Mouse (Mus musculus) heart, postnatal 4 days (tissue): Measurements from ENCODE around the gene Necab2. TPM values are rescaled to one million over a fixed set of nuclear protein-coding genes. Genes with fewer than 3 reads are reported as not detected.

Source experiments
- DNase-seq: peaks from one replicate; pipeline ENCODE4 v3.0.0; 2021
- total RNA-seq, 2 experiments: library from RNA; stranded (reverse); gene quantifications; 2 replicates each; pipeline ENCODE4 v1.2.3; 2021

Necab2 gene
- total RNA-seq: under 1 TPM in 1 of 2 experiments, not detected in 1; 0.23 TPM

DNA sequence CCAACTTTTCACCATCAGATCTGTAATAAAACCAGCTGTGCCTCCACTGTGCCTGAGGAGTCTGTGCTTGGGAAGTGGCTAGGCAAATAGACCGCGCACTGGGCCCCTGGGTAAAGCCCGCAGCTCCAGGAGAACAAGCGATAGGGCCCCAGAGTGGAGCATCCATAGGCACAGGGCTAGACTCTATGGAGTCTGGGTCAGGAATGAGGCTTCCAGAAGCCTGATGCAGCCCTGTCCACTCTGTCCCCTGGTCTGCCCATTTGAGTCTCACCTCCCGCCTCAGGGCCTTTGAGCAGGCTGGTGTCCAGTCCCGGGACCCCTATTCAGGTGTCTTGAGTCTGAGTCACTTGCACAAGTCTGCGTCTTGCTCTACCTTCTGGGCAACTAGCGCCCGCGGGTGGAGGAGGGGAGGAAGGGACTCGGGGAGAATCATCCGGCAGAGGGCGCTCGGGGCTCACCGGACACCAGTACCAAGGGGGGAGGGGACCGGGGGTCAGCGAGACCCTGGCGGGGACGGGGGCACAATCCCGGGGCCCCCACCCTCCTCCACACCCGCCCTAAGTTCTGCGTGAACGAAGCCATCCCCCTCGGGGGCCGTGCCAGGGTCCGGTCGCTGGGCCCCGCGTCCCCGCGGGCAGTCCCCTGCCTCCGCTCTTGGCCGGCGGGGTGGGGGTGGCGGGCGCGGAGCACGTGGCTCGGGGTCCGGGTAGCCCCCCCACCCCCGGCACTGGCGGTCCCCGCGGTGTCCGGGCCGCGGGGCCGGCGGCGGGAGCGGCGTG, at the start of gene Necab2:
Necab2 (plus strand) TSS at position 509 of the 779 bp plus-strand sequence.
- peak; percentile 89 for DNase-seq

DNA sequence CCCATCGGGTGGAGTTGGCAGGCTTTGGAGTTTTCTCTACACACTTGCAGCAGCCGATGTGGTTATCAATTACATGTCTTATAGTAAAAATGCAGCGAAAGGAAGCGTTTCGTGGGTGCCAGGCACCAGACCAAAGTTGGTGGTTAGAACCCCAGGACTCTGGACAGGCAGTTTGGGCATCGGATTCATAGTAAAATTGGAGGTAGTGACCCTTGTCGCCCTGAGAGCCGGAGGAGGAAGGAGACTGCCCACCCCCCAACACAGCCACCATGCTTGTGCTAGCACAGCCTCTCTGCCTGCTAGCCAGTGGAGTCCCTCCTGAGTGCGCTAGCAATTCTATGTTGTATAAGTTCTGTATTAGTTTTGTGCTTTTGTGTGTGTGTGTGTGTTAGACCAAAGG, 48.0 kb upstream of the Necab2 start:
- DNase-seq: no peak

DNA sequence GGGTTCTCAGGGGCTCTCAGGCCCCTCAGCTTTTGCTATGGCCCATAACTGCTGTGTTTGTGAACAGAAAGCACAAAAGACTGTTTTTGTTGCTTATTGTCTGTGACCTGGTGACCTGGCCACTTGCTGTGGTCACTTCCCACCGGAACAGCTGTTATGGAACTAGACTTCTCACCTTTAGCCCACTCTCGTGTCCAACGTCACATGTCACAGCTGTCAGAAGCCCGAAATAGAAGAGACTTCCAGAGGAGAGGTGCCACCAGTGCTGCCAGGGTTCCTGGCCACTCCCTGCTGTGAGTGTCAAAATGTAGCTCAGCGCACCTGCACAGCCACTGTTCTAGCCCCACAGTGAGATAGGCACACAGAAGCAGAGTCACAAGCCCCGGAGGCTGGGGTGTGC, 47.3 kb upstream of the Necab2 start:
- peak; percentile 68 for DNase-seq

DNA sequence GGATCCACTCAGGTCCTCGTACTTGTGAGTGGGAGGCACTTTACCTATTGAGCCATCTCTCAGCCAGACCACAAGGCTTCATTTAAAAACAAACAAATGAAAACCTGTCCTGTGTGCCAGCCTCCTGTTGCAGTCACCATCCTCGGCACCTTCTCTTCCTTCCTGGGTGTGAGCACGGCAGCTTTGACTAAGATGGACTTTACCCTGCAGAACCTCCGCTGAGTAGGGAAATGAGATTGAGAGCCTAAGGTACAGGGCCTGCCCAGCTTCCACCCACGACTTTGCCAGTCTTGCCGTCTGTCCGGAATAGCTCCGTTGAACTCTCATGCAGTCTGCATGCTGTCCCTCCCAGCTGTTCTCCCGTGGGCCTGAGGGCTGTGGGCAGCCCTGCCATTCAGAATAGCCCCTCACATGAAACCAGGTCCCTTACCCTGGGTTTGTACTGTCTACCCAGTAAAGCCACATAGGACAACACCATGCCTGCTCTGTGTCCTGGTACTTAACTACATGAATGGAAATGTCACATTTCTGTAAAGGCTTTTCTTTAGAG, 46.3 kb upstream of the Necab2 start:
- DNase-seq: no peak

DNA sequence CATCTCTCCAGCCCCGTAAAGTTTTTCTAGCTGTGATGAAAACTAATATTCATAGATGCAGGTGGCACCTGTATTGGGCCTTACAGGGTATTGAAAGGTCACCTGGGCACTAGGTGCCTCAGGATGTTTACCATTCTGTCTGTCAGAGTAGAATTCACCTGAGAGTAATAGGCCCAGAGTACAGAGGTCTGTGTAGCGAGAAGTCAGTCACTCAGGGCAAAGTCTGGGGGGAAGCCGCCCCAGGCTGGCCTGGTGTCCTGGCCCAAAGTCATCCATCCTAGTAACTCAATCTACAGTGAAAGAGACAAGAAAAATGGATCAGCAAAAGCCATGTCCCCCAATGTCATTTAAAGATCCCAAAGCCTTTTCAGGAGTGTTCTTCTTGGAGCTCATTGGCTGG, 45.6 kb upstream of the Necab2 start:
- no peak for DNase-seq

DNA sequence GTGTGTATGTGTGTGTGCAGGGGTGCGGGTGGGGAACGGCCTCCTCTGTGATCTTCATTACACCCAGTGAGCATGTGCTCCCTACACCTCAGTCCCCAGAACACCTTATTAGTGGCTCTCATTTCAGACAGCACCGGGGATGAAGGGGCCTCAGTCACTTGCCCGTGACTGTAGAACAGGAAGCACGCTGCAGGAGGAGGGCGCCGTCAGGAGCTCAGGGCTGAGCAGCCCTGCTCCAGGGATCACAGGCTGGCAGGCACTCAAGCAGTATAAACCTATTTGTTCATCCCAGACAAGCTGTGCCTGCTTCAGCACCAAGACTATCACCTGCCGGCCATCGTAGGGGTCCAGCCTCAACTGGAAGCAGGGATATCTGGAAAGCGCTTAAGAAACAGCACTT, 42.6 kb upstream of the Necab2 start:
- DNase-seq: no peak

DNA sequence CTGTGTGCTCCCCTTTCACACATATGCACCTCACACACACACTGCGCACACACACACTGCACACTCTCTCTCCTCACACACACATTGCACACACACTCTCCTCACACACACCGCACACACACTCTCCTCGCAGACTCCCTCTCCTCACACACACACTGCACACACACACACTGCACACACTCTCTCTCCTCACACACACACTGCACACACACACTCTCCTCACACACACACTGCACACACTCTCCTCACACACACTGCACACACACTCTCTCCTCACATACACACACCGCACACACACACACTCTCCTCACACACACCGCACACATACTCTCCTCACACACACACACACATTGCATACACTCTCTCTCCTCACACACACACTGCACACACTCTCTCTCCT, 41.9 kb upstream of the Necab2 start:
- DNase-seq: no peak

DNA sequence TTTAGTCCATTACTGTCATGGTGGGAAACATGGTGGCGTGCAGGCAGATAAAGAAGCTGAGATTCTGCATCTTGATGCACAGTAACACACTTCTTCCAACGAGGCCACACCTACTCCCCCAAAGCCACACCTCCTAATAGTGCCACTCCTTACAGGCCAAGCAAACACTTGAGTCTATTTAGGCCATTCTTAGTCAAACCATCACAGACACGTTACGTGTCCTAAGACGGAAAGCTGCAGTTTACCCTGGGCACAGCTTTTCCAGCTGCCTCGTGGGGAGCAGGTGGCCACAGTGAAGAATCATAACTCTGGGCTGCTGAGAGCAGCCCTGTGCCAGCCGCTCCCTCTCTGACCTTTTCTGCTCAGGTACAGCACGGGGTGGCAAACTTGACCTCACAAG, 38.2 kb upstream of the Necab2 start:
- no peak for DNase-seq

DNA sequence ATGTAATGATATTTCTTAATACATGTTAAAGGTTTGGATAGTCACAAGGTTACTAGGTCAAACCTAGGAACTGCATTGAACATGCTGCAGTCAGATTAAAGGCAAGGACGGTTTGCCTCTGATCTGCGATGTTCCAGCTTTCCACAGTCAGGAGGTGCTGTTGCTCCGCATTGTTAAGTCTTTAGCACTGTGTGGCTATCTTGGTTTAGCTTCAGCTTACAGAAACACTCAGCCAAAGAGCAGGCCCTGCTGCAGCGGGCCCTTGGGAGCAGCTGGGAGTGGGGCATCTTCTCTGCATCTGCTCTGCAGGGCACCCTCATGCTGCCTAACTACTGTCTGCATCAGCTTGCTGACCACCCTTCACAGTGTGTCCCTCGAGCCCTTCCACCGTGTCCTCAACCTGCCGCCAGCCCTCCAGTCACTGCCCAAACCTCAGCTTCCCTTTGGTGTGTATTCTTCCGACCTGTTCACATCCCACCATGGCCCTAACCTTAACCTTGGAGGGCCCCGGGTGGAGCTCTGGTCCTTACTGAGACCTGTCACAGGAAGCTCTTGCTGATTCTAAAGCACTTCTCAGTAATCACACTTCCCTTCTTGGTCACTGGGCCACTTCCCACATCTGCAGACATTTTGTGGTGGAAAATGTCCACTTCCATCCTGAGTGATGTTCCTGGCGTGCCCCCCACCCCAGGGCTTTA, 34.3 kb upstream of the Necab2 start:
- no peak for DNase-seq

DNA sequence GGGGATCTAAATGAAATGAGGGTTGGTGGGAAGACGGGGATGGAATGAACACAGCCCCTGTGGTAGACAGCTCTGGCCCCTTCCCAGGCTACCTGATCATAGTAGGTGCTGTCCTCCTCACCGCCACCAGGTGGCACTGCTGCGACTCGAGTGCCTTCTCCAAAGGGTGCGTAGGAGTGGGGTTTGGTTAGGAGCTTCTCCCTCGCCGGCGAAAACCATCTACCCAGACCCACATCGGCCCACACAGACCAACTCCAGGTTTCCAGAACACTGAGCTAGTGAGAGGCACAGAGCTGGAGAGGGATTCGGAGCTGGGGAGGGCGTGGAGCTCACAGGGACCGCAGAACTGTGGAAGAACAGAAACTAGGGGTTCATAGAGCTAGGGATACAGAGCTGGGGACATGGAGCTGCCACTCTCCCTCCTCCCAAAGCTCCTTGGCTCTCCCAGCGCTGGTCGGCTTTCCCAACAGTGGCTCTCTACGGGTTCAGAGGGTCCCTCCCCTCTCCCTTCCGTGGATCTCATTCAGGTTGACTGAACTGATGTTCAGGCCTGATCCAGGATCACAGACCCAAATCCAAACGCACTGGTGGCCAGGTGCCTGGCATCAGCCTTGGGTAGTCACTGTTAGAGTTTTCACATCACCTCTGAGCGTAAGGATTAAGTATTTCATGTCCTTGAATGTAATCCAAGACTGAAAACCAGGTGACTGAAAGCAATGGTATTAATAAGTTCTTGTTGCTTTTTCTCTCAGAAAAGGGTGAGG, 33.6 kb upstream of the Necab2 start:
- peak; percentile 84 for DNase-seq

DNA sequence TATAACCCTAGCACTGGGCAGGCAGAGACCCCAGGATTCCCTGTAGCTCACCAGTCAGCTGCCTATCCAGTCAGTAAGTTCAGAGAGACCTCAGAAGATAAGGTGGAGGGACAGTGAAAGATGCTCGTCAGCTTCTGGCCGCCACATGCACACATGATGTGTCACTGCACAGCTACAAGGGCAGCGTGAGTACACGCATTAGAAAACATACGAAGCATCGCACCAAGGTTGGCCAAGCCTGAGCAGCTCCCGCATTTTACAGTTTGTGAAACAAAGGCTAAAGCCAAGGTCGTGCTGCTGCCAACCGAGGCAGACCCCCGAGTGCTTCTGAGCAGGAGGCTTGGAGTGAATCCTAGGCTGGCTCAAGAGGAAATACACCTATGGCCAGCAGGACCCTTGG, 32.9 kb upstream of the Necab2 start:
- DNase-seq: no peak

DNA sequence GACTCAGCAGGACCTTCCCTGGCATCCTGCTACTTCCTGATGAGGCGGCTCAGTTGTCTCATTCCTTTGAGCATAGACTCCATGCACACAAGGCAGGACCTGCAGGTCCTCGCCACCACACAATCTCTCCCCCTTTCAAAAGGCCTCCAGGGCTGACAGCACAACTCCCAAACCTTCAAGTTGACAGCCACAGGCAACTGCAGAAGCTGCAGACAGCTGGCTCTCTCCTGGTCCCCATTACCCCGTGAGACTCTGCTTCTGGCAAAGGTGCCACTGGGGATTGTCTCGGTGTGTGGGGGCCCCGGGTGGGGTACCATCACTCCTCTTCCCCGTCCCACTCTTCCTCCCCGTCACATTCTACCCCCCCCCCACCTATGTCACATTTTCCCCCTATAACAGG, 26.2 kb upstream of the Necab2 start:
- DNase-seq: no peak

DNA sequence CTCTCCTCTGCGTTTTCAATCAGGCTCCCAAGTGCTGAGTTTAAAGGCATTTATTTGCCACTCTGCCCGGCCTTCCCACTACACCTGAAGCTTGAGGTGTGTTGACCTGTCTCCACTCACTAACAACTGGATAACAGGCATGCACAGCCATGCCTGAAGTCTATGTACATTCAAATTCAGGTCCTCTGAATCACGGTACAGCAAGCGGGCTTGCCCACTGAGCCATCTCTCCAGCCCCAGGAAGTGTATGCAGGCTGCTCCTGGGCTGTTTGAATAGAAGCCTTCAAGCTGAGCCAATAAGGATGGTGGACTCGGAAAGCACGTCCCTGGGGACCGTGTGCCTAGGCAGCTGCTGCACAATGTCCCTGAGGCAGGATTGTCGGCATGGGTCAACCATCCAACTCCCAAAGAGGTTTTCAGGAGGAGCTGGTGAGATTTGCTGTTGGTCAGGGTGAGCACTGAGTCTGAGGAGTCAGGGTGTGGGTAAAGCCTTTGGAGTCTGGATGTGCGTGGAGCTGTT, 24.9 kb upstream of the Necab2 start:
- DNase-seq: no peak

DNA sequence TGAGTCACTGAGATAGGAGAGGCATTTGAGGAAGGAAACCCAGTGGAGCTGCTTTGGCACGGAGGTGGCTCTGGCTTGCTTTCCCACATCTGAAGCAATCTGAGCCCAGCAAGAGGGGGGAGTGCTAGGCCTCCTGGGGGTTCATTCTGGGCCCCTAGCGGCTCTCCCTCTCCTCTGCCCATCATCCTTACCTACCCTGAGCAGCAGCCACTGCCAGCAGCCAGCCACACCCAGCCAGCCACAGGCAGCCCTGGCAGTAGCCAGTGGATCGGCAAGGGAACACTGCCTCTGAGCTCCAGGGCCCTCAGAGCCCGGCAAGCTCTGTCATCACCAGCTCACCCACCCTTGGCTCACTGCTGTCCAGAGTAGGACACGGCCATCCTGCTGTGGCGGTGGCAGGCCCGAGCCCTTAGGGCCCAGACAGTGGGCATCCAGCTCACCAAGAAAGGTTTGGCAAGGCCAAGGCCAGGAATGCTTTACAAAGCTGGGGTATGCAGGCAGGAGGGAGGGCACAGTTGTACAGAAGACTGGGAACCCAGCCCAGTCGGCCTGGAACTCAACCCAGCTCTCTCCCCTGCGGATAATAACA, 24.3 kb upstream of the Necab2 start:
- peak; percentile 60 for DNase-seq

DNA sequence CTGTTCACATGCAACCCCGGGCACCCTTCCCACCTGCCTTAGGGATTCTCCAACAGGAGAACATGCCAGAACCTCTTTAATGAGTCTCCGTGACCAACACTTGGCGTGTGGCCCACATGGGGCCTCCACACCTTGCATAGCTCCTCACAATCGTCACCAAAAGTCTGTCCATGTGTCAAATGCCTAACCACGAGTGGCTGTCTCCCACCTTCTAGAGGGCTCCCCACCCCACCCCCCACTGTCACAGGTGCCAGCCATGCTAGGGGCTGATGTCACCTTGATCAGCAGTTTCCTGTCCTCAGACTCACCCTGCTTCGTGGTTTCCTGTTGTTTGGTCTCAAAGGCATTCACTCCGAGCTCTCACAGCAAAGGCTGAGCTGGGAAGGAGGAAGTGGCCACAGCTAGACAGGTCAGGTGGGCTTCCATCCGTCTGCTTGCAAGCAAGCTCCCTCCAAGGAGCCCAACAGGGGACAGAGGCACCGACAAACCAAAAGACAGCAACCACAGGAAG, 22.8 kb upstream of the Necab2 start:
- DNase-seq: peak; percentile 59

DNA sequence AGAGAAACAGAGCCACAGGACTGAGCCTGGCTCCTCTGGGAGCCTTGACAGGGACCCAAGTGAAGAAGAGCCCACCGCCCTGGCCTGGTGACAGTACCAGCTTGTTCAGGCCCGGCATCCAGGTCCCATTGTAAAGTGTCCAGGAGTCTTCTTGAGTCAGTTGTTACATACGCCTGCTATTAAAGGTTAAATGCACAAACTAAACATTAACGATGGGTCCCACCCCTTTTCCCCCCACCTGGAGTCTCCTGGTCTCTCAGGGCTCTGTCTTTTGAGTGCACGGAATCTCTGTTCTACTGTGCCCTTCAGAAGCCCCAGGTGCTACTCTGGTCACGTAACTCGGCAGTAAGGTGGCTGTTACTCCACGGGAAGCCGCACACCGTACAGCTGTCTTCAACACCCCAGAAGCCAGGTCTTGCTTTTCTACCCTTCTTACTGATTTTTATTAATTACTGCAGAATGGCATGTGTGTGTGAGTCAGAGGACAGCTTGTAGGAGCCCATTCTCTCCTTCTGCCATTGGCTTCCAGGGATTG, 22.3 kb upstream of the Necab2 start:
- DNase-seq: no peak

DNA sequence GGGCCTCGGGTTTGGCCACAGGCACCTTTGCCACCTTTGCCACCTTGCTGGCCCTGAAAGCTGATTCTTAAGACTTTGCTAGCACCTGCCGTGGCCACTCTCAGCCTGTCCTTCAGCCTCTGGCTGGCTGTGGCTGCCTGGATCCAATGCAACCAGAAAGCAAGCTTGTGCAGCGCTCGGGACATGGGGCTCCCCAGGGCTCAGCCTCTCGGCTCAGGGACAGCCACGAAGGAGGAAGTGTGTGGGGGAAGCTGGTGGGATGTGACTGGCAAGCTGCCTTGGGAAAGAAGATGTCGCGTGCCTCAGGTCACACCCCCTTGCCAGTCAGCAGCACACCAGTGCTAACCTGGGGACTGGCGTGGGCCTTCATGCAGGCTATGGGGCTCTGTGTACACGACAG, 21.8 kb upstream of the Necab2 start:
- DNase-seq: no peak

DNA sequence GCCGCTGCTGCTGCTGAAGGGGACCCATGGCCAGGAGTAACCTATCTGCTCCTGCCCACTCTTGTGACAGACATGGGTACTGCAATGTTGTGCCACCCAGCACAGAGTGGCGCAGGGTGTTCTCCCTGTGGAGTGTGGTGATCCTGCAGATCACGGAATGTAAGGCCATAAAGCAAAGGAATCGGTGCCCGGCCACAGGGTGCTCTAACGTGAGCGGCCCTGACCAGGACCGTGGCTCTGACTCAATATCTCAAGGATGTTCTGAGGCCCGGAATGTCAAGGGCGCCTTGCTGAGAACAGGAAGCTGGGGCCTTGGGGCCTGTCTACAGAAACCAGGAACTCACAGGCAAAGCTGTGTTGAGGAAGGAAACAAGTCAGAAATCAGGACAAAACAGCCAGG, 21.0 kb upstream of the Necab2 start:
- peak; percentile 60 for DNase-seq

DNA sequence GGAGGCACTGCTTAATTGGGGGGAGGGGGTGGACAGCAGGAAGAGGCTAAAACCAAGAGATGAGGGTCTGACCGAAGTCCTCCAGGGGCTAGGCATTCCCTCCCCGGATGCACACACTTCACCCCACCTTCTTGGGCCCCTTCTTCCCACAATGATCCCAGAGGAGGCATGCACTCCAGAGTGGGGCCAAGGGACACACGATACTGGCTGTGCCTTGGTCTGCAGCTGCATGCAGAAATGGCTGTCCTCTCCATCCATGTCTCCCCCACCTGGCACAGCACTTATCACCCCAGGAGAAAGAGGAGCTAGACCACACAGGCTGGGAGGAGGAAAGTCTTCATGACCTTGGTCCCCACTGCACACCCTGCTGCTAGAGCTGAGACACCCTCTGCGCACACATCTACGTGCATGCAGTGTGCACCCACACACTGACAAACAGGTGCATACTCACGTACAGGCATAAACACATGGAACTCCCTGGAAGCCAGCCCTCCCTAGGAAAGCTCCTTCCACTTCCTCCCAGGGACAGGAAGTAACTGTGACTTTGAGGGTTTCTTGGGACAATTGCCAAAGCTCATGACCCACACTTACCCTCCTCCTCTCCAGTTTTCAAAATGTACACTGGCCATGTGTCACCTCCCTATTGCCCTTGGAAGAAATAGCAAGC, 20.3 kb upstream of the Necab2 start:
- no peak for DNase-seq

DNA sequence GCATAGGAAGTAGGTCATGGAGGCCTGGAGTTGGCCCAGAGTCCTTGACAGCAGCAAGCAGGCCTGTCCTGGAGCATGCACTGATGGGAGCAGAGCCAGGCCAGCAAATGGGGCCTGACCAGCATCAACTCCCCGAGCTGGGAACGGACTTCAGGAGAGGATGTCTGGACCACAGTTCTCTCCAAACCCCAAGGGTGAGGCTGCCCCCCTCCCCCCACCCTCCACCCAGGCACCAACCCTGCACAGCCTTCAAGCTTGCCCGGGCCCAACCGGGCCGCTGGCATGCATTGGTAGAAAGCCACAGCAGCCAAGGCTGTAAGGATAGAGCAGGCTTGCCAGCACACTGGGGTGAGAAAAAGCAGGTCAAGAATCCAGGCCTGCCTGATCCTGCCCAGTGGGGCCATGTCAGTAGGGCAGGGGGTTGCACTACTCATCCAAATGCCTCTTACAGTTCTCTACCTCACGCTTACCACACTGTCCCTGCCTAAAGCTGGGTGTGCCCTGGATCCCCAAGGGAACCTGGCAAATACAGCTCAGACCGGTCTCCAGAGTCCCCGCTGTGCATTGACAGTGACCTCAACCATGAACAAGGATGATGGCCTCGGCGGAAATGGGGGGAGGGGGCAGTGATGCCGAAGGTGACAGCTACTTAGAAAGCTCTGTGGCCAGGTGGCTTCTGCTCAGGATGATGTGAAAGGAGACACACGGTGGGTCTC, 18.7 kb upstream of the Necab2 start:
- DNase-seq: peak; percentile 49

DNA sequence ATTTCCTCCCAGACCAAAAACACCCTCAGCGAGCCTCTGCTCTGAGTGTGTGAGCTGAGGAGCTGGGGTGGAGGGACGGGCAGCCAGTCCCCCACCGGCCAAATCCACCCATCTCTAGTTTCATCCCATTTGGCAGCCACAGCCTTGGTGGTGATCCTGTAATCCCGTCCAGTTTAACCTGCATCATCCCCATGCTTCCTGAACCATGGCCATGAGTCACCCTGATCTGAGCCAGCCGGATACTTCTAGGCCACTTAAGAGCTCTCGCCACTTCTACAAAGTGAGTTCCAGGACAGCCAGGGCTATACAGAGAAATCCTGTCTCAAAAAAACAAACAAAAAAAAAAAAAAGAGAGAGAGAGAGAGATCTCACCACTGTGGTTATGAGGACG, 18.2 kb upstream of the Necab2 start:
- no peak for DNase-seq
